Mouse (Mus musculus) limb, embryonic 14.5 days (tissue): Measurements from ENCODE around the gene Kdm7a. TPM values are rescaled to one million over a fixed set of nuclear protein-coding genes. Genes with fewer than 3 reads are reported as not detected.

Experiments
- ATAC-seq: fragments of 200-750 bp; cut with Nextera tagmentation; 2 replicates; pipeline ENCODE4 v1.8.0; 2017; ENCODE audit warnings: low read depth, moderate number of reproducible peaks, moderate TSS enrichment; ENCODE audit not compliant: low FRiP score
- DNase-seq: peaks from one replicate; pipeline ENCODE4 v3.0.0-alpha.2; 2015; ENCODE audit warnings: low spot score
- H3K27ac ChIP-seq: fragments of 300-500 bp; sonication (generic); replicated peaks from 2 replicates; pipeline ENCODE4 v1.5.1; 2014; ENCODE audit warnings: low read depth, mild to moderate bottlenecking, low read length, moderate library complexity, mixed read lengths
- H3K27me3 ChIP-seq: fragments of 300-500 bp; sonication (generic); 2 replicates; pipeline ENCODE4 v1.6.1; 2014; ENCODE audit warnings: low read length, mixed read lengths; ENCODE audit not compliant: control insufficient read depth, insufficient read depth
- H3K36me3 ChIP-seq: fragments of 300-500 bp; sonication (generic); 2 replicates; pipeline ENCODE4 v1.6.1; 2014; ENCODE audit warnings: mild to moderate bottlenecking, low read length, moderate library complexity, mixed read lengths; ENCODE audit not compliant: control insufficient read depth, insufficient read depth
- H3K4me1 ChIP-seq: fragments of 300-500 bp; sonication (generic); 2 replicates; pipeline ENCODE4 v1.6.1; 2014; ENCODE audit warnings: antibody characterized with exemption, low read length, mixed read lengths; ENCODE audit not compliant: control insufficient read depth, insufficient read depth
- H3K4me2 ChIP-seq: fragments of 300-500 bp; sonication (generic); replicated peaks from 2 replicates; pipeline ENCODE4 v1.6.1; 2014; ENCODE audit warnings: low read depth, mild to moderate bottlenecking, low read length, moderate library complexity; ENCODE audit not compliant: severe bottlenecking
- H3K4me3 ChIP-seq: fragments of 300-500 bp; sonication (generic); replicated peaks from 2 replicates; pipeline ENCODE4 v1.5.1; 2014; ENCODE audit warnings: low read length
- H3K9ac ChIP-seq: fragments of 300-500 bp; sonication (generic); 2 replicates; pipeline ENCODE4 v1.6.1; 2014; ENCODE audit warnings: mild to moderate bottlenecking, low read depth, low read length, moderate library complexity; ENCODE audit not compliant: severe bottlenecking
- H3K9me3 ChIP-seq: fragments of 300-500 bp; sonication (generic); 2 replicates; pipeline ENCODE4 v1.6.1; 2016; ENCODE audit warnings: low read length; ENCODE audit not compliant: control insufficient read depth
- POLR2A ChIP-seq: fragments of 200-500 bp; IDR thresholded peaks from 2 replicates; pipeline ENCODE4 v1.8.0; 2012; ENCODE audit warnings: inconsistent platforms, mild to moderate bottlenecking, moderate library complexity, borderline replicate concordance; ENCODE audit not compliant: insufficient read depth, insufficient read length; ENCODE audit errors: extremely low read depth
- WGBS: fragments of 180-500 bp; shearing (Covaris S2); extraction: QIAGEN DNeasy Blood & Tissue Kit; methylation state at CpG from one replicate; pipeline ENCODE4 v1.1.7; 2014; 5-methylcytosine and 5-hydroxymethylcytosine counted together
- polyA plus RNA-seq, 2 experiments: library from polyadenylated mRNA; depleted of rRNA in 1 of 2; stranded (reverse) in 1 of 2; unstranded in 1 of 2; fragments of >200 nt; fragmentation: Nextera tagmentation in 1 of 2; extraction: Ambion mirVana in 1 of 2; gene quantifications; 2 replicates each; pipeline versions ENCODE4 v1.2.1 to v1.2.3; 2012 to 2014

Kdm7a gene
- polyA plus RNA-seq, 2 experiments = 6.3 to 6.4 TPM

- Histone ChIP-seq H3K4me3 (no peak overlapping the region), H3K9me3 (no peaks in the 10 kb centered on the region), H3K4me1 (no peaks in the 10 kb centered on the region), H3K9ac (no peak overlapping the region), H3K27me3 (no peaks in the 10 kb centered on the region), H3K4me2 (no peak overlapping the region), H3K36me3 (peaks cover 68% of the 10 kb centered on the region), H3K27ac (no peak overlapping the region)
- TF ChIP-seq POLR2A = no peak
- DNase-seq (peak; percentile 18), ATAC-seq (no peak)
- 58% methylated on average over 6 of the region's 6 CpGs for WGBS
Measured at GRCm38 (mm10) chr6:39146041-39146440, 60.5 kb downstream of the Kdm7a start.

- Histone ChIP-seq H3K9ac (no peak overlapping the region), H3K4me1 (no peaks in the 10 kb centered on the region), H3K9me3 (0 out of 2 replicates have a peak, but pooled peaks cover 1% of the 10 kb centered on the region), H3K4me2 (no peak overlapping the region), H3K27ac (no peak overlapping the region), H3K27me3 (no peaks in the 10 kb centered on the region), H3K36me3 (peaks cover 16% of the 10 kb centered on the region), H3K4me3 (no peak overlapping the region)
- 72% methylated on average over 5 of the region's 5 CpGs for WGBS
- DNase-seq (no peak), ATAC-seq (no peak)
- no peak for TF ChIP-seq POLR2A
Measured at GRCm38 (mm10) chr6:39132556-39132955, 74.0 kb downstream of the Kdm7a start.

DNA sequence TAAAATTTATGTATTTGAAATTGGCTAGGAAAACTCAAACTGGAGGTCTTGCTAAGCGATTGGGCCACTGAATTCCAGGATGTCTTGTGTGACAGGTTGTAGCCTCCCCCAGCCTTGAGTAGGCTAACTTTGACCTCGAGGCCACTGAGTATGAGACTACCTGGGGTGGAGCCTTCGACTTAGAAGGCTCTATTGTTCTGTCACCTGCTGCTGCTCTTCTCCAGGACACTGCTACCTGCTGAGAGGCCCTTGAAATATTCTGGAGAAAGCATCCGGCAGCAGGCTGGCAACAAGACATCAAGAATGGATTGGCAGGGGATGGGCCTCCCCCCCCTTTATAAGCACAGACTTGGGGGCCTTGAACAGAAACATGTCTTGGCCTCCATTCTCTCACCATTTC, 75.1 kb downstream of the Kdm7a start:
- WGBS = 48% methylated on average over 4 of the region's 4 CpGs
- no peak for TF ChIP-seq POLR2A
- 0 out of 2 replicates have a peak, but pooled peaks cover 4% of the 10 kb centered on the region for H3K9me3 ChIP-seq

DNA sequence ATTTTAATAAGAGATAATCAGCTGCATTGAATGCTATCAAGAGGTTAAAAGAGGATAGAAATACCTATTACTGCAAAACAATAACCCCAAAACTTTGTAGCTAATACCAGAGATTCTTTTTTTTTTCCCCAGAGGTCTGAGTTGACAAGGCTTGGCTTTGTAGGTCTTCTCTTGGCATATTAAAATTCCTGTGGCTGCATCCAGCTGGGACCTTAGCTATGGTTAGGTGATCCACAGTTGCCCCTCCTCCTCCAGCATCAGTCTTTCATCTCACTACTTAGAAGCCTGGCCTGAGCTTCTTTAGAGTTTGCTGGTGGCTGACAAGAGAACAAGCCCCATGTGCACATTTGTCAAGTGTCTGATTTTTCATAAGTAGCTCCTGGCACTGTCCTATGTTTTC, 81.9 kb downstream of the Kdm7a start:
- Histone ChIP-seq H3K36me3 (no peaks in the 10 kb centered on the region), H3K27me3 (no peaks in the 10 kb centered on the region), H3K4me3 (no peak overlapping the region), H3K4me1 (no peaks in the 10 kb centered on the region), H3K9me3 (0 out of 2 replicates have a peak, but pooled peaks cover 4% of the 10 kb centered on the region), H3K9ac (no peak overlapping the region), H3K4me2 (no peak overlapping the region), H3K27ac (no peak overlapping the region)
- no peak for TF ChIP-seq POLR2A
- DNase-seq (no peak), ATAC-seq (no peak)

More for the DNA sequence above, 75.1 kb downstream of the Kdm7a start:
- DNase-seq (no peak), ATAC-seq (no peak)
- H3K9ac ChIP-seq = no peak overlapping the region
- H3K27ac ChIP-seq = no peak overlapping the region
- H3K36me3 ChIP-seq = peaks cover 16% of the 10 kb centered on the region
- no peak overlapping the region for H3K4me2 ChIP-seq
- no peaks in the 10 kb centered on the region for H3K4me1 ChIP-seq
- H3K4me3 ChIP-seq = no peak overlapping the region
- no peaks in the 10 kb centered on the region for H3K27me3 ChIP-seq

DNA sequence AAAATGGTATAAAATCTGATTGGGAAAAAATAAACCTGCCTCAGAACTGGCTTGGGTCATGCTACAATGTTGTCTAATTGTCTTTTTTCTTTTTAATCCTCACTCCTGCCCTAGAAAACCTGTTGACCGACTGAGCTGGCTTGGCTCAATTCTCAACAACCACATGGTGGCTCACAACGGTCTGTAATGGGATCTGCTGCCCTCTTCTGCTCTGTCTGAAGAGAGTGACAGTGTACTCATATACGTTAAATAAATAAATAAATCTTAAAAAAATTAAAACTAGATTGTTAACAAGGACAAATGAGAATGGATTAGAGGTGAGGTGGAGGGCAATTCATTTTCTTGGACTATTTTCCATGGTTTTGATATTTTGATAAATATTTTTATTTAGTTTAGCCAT, 85.9 kb downstream of the Kdm7a start:
- WGBS = 56% methylated on average over 3 of the region's 3 CpGs
- H3K4me2 ChIP-seq = no peak overlapping the region
- H3K9me3 ChIP-seq = 0 out of 2 replicates have a peak, but pooled peaks cover 3% of the 10 kb centered on the region
- DNase-seq = no peak
- H3K4me1 ChIP-seq = no peaks in the 10 kb centered on the region
- no peak for TF ChIP-seq POLR2A
- H3K9ac ChIP-seq = no peak overlapping the region
- no peak for ATAC-seq
- H3K36me3 ChIP-seq = no peaks in the 10 kb centered on the region
- H3K27ac ChIP-seq = no peak overlapping the region
- peaks cover 22% of the 10 kb centered on the region for H3K27me3 ChIP-seq
- H3K4me3 ChIP-seq = no peak overlapping the region

DNA sequence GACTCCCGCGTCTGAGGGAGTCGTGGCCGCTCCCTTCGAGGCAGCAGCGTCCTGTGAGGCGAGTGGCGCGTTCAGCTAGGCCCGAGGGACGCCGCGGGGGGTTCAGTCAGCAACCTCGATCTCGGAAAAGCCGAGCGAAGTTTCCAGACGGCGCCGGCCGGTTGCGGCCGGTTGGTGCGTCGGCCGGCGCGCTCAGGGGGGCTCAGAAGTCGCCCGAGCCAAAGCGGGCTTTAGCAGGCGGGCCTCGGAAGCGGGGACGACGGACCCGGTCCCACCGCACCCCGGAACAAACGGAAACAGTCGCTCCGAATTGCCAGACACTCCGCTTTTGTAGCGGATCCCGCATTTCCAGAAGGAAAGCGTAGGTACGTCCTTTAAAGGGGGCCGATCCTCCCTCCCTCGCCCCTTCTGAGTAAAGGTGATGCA, 88.1 kb downstream of the Kdm7a start:
- peak overlapping the region; percentile 63 for H3K4me2 ChIP-seq
- H3K36me3 ChIP-seq = no peaks in the 10 kb centered on the region
- peak; percentile 42 for DNase-seq

More for the DNA sequence above, 88.1 kb downstream of the Kdm7a start:
- peak overlapping the region; percentile 78 for H3K4me3 ChIP-seq
- no peak overlapping the region for H3K27ac ChIP-seq
- H3K9ac ChIP-seq = peak overlapping the region; percentile 85
- no peaks in the 10 kb centered on the region for H3K4me1 ChIP-seq
- H3K27me3 ChIP-seq = peaks cover 27% of the 10 kb centered on the region
- TF ChIP-seq POLR2A = no peak
- H3K9me3 ChIP-seq = 0 out of 2 replicates have a peak, but pooled peaks cover 3% of the 10 kb centered on the region
- peak; percentile 50; the same call in 1 of the 2 replicates for ATAC-seq
- 24% methylated on average over 22 of the region's 49 CpGs for WGBS
